Mouse (Mus musculus) CH12.LX (cell line): ENCODE data around the gene Gm38392. TPM values are rescaled to one million over a fixed set of nuclear protein-coding genes. Genes with fewer than 3 reads are reported as not detected.
A peak's percentile ranks its signal among the peaks of the same experiment; 100 is the strongest.
"Not testable (repeated sequence)": the region's sequence is repeated elsewhere in the genome, so short reads cannot be mapped to it uniquely, and the experiment has no call there.

ENCODE experiments used
- DNase-seq: peaks from one replicate; pipeline ENCODE4 v3.0.0-alpha.2; 2013; ENCODE audit errors: extremely low read depth
- H3K27ac ChIP-seq: 2 replicates; pipeline ENCODE4 v1.5.1; 2012; ENCODE audit warnings: low read depth, mild to moderate bottlenecking, control low read depth, moderate library complexity; ENCODE audit not compliant: insufficient read depth
- H3K27me3 ChIP-seq: replicated peaks from 2 replicates; pipeline ENCODE3; 2012; ENCODE audit warnings: inconsistent platforms
- H3K36me3 ChIP-seq, 2 experiments: replicated peaks in 1 of 2; 2 replicates each; pipeline versions ENCODE3 to v1.6.1; 2012; ENCODE audit warnings: inconsistent platforms in 1 of 2, low read length in 1 of 2, mild to moderate bottlenecking in 1 of 2, mixed read lengths in 1 of 2, moderate library complexity in 1 of 2; ENCODE audit not compliant: control insufficient read depth in 1 of 2, insufficient read depth in 1 of 2
- H3K4me1 ChIP-seq, 2 experiments: 2 replicates each; pipeline ENCODE4 v1.6.1; 2012; ENCODE audit warnings: inconsistent platforms in 1 of 2, moderate library complexity in 1 of 2; ENCODE audit not compliant: insufficient read depth in 2 of 2, control insufficient read depth in 1 of 2
- H3K4me2 ChIP-seq: 2 replicates; pipeline ENCODE4 v1.6.1; 2012; ENCODE audit warnings: low read depth, mild to moderate bottlenecking, control low read depth; ENCODE audit not compliant: poor library complexity, insufficient read depth, severe bottlenecking
- H3K4me3 ChIP-seq, 3 experiments: fragments of 150-350 bp in 1 of 3; sonication (generic) in 1 of 3; replicated peaks in 1 of 3; 2 replicates each; pipeline versions ENCODE3 to v1.5.1; 2011 to 2012; ENCODE audit warnings: low read depth in 2 of 3, low read length in 2 of 3, mild to moderate bottlenecking in 2 of 3, moderate library complexity in 2 of 3, control low read depth in 1 of 3, improper control_type of control experiment in 1 of 3, inconsistent platforms in 1 of 3, mixed read lengths in 1 of 3; ENCODE audit not compliant: poor library complexity in 1 of 3
- H3K79me2 ChIP-seq: replicated peaks from 2 replicates; pipeline ENCODE4 v1.6.1; 2012; ENCODE audit warnings: mild to moderate bottlenecking, moderate library complexity; ENCODE audit not compliant: control insufficient read depth, poor library complexity, insufficient read depth, severe bottlenecking; ENCODE audit errors: extremely low read depth
- H3K9ac ChIP-seq: 2 replicates; pipeline ENCODE4 v1.6.1; 2012; ENCODE audit warnings: low read depth, mild to moderate bottlenecking, control low read depth, moderate library complexity; ENCODE audit not compliant: insufficient read depth
- H3K9me3 ChIP-seq: replicated peaks from 2 replicates; pipeline ENCODE3; 2012; ENCODE audit warnings: low read length, inconsistent platforms, mixed read lengths
- CTCF ChIP-seq, 2 experiments: IDR thresholded peaks in 1 of 2; conservative IDR thresholded peaks in 1 of 2; 2 replicates each; pipeline ENCODE4 v1.5.1; 2011 to 2012; ENCODE audit warnings: low read depth in 2 of 2, low read length in 2 of 2, improper control_type of control experiment in 1 of 2, inconsistent platforms in 1 of 2, mild to moderate bottlenecking in 1 of 2, moderate library complexity in 1 of 2
- EP300 ChIP-seq: IDR thresholded peaks from 2 replicates; pipeline ENCODE4 v1.6.1; 2011; ENCODE audit warnings: low read length, improper control_type of control experiment
- JUND ChIP-seq: conservative IDR thresholded peaks from 2 replicates; pipeline ENCODE4 v1.6.1; 2011; ENCODE audit warnings: low read depth, low read length, improper control_type of control experiment
- MAZ ChIP-seq: IDR thresholded peaks from 2 replicates; pipeline ENCODE4 v1.6.1; 2012; ENCODE audit warnings: low read depth, mild to moderate bottlenecking, inconsistent platforms, low read length, improper control_type of control experiment, moderate library complexity
- NELFE ChIP-seq: IDR thresholded peaks from 2 replicates; pipeline ENCODE4 v1.6.1; 2011; ENCODE audit warnings: low read depth, low read length, improper control_type of control experiment
- POLR2AphosphoS2 ChIP-seq: IDR thresholded peaks from 2 replicates; pipeline ENCODE4 v1.6.1; 2011; ENCODE audit warnings: low read depth, low read length, improper control_type of control experiment
- USF1 ChIP-seq: IDR thresholded peaks from 2 replicates; pipeline ENCODE4 v1.6.1; 2014; ENCODE audit warnings: low read depth, mild to moderate bottlenecking, inconsistent platforms, low read length, improper control_type of control experiment
- ZMIZ1 ChIP-seq: IDR thresholded peaks from 2 replicates; pipeline ENCODE4 v1.6.1; 2012; ENCODE audit warnings: low read depth, mild to moderate bottlenecking, inconsistent platforms, low read length, improper control_type of control experiment
- ZNF384 ChIP-seq: IDR thresholded peaks from 2 replicates; pipeline ENCODE4 v1.6.1; 2012; ENCODE audit warnings: low read depth, low read length, improper control_type of control experiment, inconsistent platforms
- dilution Hi-C: fragments of 300-500 bp; cut with MboI; formaldehyde crosslinking; loops from 2 replicates; pipeline ENCODE4 v1.14.3; 2020; ENCODE audit warnings: low sequenced_read_pairs; ENCODE audit not compliant: extremely low pct_unique_long_range_greater_than_20kb, extremely low pct_ligation_motif_present
- in situ Hi-C: fragments of 300-500 bp; cut with MboI; formaldehyde crosslinking; loops from 3 replicates; pipeline ENCODE4 v1.14.3; 2019; ENCODE audit warnings: low sequenced_read_pairs, low pct_ligation_motif_present, low pct_unique_long_range_greater_than_20kb, mixed read lengths
- polyA plus RNA-seq: library from polyadenylated mRNA; unstranded; fragments of >175 nt; gene quantifications from 2 replicates; pipeline ENCODE4 v1.2.1, GENCODE M21; 2012; ENCODE audit warnings: low read depth; ENCODE audit not compliant: insufficient read length
- total RNA-seq, 2 experiments: library from RNA; depleted of rRNA; stranded (reverse); fragments of 300-350 nt in 1 of 2; fragments of >200 nt in 1 of 2; gene quantifications; 2 replicates each; pipeline ENCODE4 v1.2.3; 2012 to 2014

Gene Gm38392
- total and polyA plus RNA-seq, 3 experiments: not detected

GRCm38 (mm10) chr3:88274002-88274401 lies 13.0 kb downstream of the Gm38392 start:
- no peak overlapping the region for H3K9ac ChIP-seq
- no peak for DNase-seq
- no peak overlapping the region for H3K4me2 ChIP-seq
- H3K27ac ChIP-seq: no peak overlapping the region
- dilution Hi-C loops: no loop called here
- no peaks in the 10 kb centered on the region for H3K4me1 ChIP-seq
- no peaks in the 10 kb centered on the region for H3K27me3 ChIP-seq
- no peaks in the 10 kb centered on the region for H3K79me2 ChIP-seq
- TF ChIP-seq ZNF384: no peak
- peak; percentile 41 to 43 for TF ChIP-seq CTCF (conservative IDR thresholded peaks at IDR 0.05 in 1 of 2, IDR thresholded peaks at IDR 0.05 in 1 of 2; ENCODE audit: low read depth in 2 of 2, low read length in 2 of 2)
- no peak for TF ChIP-seq EP300
- no peak for TF ChIP-seq NELFE
- no peak for TF ChIP-seq USF1
- H3K9me3 ChIP-seq: no peaks in the 10 kb centered on the region
- in situ Hi-C loops: no loop called here
- H3K36me3 ChIP-seq: no peaks in the 10 kb centered on the region
- no peak overlapping the region for H3K4me3 ChIP-seq

DNA sequence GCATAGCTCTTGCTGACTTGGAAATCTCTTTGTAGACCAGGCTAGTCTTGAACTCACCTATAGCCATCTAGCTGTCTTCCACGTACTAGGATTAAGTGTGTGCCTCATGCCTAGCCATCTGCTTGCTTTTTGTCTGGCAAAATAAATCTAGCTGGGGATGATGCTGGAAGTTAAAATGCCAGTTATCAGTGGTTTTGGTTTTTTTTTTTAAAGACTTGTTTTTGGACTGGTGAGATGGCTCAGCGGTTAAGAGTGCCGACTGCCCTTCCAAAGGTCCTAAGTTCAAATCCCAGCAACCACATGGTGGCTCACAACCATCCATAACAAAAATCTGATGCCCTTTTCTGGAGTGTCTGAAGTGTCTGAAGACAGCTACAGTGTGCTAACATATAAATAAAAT lies 15.2 kb downstream of the Gm38392 start:
- Histone ChIP-seq H3K27me3 (peaks cover 3% of the 10 kb centered on the region), H3K9me3 (no peaks in the 10 kb centered on the region), H3K4me2 (no peak overlapping the region), H3K27ac (no peak overlapping the region), H3K9ac (no peak overlapping the region), H3K36me3 (no peaks in the 10 kb centered on the region), H3K79me2 (no peaks in the 10 kb centered on the region), H3K4me3 (no peak overlapping the region), H3K4me1 (no peaks in the 10 kb centered on the region)
- dilution Hi-C loops: no loop called here
- no peak for DNase-seq
- TF ChIP-seq POLR2AphosphoS2 (no peak), ZMIZ1 (no peak), JUND (no peak), MAZ (no peak)
- in situ Hi-C loops: no loop called here

GRCm38 (mm10) chr3:88271298-88271697 lies 15.7 kb downstream of the Gm38392 start:
- DNase-seq, in situ Hi-C loops, H3K9ac ChIP-seq, dilution Hi-C loops, H3K27ac ChIP-seq, H3K36me3 ChIP-seq, H3K4me2 ChIP-seq, H3K27me3 ChIP-seq, H3K4me3 ChIP-seq, H3K4me1 ChIP-seq, H3K79me2 ChIP-seq, H3K9me3 ChIP-seq: not testable (repeated sequence)
